Mouse (Mus musculus): ENCODE data around the gene Tgoln1. TPM values are rescaled to one million over a fixed set of nuclear protein-coding genes. Genes with fewer than 3 reads are reported as not detected.

The Tgoln1 gene
- polyA plus RNA-seq, 1 experiment from 2014 or later: 28.8 TPM

DNA sequence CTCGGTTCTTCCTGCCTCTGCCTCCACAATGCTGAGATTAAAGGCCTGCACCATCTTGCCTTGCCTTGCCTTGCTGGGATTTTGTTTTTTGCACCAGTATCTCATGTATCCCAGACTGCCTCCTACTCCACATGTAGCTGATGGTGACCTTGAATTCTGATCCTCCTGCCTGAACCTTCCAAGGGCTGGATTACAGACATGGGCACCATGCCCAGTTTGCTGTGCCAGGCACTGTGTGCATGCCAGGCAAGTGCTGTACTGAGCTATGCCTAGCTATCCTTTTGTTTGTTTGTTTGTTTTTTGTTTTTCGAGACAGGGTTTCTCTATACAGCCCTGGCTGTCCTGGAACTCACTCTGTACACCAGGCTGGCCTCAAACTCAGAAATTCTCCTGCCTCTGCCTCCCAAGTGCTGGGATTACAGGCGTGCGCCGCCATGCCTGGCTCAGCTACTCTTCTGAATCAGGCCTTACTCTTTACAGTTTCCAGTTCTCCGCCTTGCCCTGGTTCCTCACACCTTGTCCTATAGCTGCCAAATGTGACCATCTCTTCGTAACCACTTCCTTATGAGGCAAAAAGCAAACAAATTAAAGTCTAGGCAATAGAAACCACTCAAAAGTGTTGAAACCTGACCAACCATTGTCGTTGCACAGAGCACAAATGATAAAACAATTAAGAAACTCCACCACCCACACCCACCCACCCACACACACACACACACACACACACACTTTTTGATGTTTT, 7.0 kb upstream of the Tgoln1 start:
- 91% methylated on average over 8 of the region's 8 CpGs for WGBS
- Histone ChIP-seq H3K27me3 (no peaks in the 10 kb centered on the region), H3K9ac (no peak overlapping the region), H3K4me3 (no peak overlapping the region), H3K4me2 (no peak overlapping the region), H3K27ac (no peak overlapping the region), H3K4me1 (no peaks in the 10 kb centered on the region), H3K36me3 (ENCODE audit: poor library complexity, severe bottlenecking) (peaks cover 17% of the 10 kb centered on the region; the same call in 1 of the 2 replicates), H3K9me3 (replicated peaks) (no peaks in the 10 kb centered on the region)
- no peak for ATAC-seq

GRCm38 (mm10) chr6:72622917-72623316, 6.1 kb upstream of the Tgoln1 start:
- Histone ChIP-seq H3K27ac (no peak overlapping the region), H3K4me1 (no peaks in the 10 kb centered on the region), H3K9me3 (replicated peaks) (no peaks in the 10 kb centered on the region), H3K4me3 (no peak overlapping the region), H3K27me3 (no peaks in the 10 kb centered on the region), H3K4me2 (no peak overlapping the region), H3K9ac (no peak overlapping the region), H3K36me3 (ENCODE audit: poor library complexity, severe bottlenecking) (peaks cover 14% of the 10 kb centered on the region; the same call in 1 of the 2 replicates)
- no peak for ATAC-seq
- 36% methylated on average over 3 of the region's 3 CpGs for WGBS

DNA sequence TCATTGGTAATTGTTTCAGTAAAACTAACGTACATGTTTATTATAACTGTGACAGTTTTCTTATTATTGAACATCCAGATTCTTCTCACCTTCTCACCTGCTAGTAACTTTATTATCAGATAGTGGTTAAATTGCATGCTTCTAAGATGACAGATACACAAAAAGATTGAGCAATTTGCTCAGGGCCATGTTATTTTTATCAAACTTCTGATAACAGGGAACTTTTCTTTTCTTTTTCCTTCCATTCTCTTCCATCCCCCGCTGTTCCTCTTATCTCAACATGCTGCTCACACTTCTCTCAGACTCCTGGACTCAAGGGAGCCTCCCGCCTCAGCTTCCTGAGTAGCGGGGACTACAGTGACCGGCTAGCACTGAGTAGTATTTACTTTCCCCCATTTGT, 4.1 kb upstream of the Tgoln1 start:
- no peak for ATAC-seq
- no peaks in the 10 kb centered on the region for H3K27me3 ChIP-seq
- WGBS: 84% methylated on average over 5 of the region's 5 CpGs
- H3K4me1 ChIP-seq: peaks cover 9% of the 10 kb centered on the region
- H3K27ac ChIP-seq: no peak overlapping the region
- no peaks in the 10 kb centered on the region for H3K9me3 ChIP-seq (replicated peaks)
- H3K4me2 ChIP-seq: no peak overlapping the region
- no peaks in the 10 kb centered on the region for H3K36me3 ChIP-seq (ENCODE audit: poor library complexity, severe bottlenecking)
- H3K9ac ChIP-seq: no peak overlapping the region
- H3K4me3 ChIP-seq: no peak overlapping the region

- Histone ChIP-seq H3K4me1 (peaks cover 19% of the 10 kb centered on the region), H3K4me3 (no peak overlapping the region), H3K4me2 (no peak overlapping the region), H3K36me3 (ENCODE audit: poor library complexity, severe bottlenecking) (no peaks in the 10 kb centered on the region), H3K27ac (no peak overlapping the region), H3K9ac (no peak overlapping the region), H3K9me3 (replicated peaks) (no peaks in the 10 kb centered on the region), H3K27me3 (no peaks in the 10 kb centered on the region)
- 65% methylated on average over 12 of the region's 12 CpGs for WGBS
- no peak for ATAC-seq
Observed at GRCm38 (mm10) chr6:72619734-72620532, 3.1 kb upstream of the Tgoln1 start.

DNA sequence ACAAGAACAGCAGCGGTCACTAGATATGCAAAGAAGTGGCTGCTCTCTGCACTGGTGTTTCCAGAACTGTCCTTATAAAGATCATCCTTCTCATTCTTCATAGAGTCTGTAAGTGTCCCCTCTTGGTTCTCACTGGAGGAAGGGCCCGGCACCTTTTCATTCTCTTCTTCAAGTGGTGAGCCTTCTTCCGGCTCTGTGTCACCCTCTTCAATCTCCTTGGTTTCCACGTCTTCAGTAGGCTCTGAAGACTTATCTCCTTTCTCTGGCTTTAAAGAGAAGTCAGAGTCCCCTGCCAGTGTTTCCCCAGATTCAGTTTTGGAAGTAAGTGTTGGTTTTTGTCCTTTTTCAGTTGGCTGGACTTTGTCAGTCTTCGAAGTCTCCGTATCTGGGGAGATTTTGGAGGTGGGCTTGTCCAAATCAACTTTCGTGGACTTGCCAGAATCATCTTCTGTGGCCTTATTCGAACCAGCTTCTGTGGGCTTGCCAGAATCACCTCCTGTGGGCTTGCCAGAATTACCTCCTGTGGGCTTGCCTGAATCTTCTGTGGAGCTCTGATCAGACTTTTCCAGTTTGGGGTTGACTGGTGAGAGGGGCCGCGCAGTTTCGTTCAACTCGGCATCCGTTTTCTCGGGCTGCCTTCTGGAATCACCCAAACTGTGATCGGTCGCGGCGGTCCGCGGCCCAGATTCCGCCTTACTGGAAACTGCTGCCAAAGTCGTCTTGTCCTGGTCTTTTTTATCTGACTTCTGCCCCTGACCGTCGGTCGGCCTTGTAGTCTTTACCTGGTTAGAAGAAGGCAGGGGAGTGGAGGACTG, 1.0 kb downstream of the Tgoln1 start:
- Histone ChIP-seq H3K27me3 (no peaks in the 10 kb centered on the region), H3K36me3 (ENCODE audit: poor library complexity, severe bottlenecking) (peaks cover 27% of the 10 kb centered on the region), H3K9me3 (replicated peaks) (no peaks in the 10 kb centered on the region), H3K27ac (no peak overlapping the region), H3K4me1 (peaks cover 37% of the 10 kb centered on the region), H3K9ac (peak overlapping the region; percentile 79), H3K4me2 (peak overlapping the region; percentile 91), H3K4me3 (peak overlapping the region; percentile 65)
- ATAC-seq: no peak; the same call in 1 of the 2 replicates
- whole genome bisulfite sequencing: 28% methylated on average over 25 of the region's 25 CpGs

DNA sequence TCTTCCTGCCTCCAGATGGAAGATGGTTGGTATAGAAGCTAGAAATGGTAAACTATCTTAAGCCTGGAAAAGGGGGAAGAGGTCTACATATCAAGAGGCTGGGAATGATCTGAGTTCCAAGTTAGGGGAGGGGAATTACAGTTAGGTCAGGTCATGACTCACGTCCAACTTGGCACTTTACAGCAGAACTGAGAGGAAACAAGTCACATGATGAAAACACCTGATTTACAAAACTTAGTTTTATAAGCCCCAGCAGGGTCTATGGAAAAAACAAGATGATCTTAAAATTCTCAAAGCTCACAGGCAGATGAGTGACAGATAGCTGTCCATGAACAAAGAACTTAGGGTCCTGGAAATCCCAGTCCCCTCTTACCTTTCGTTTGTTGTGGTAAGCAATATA, 1.6 kb downstream of the Tgoln1 start:
- 77% methylated on average over 2 of the region's 2 CpGs for WGBS
- Histone ChIP-seq H3K4me1 (peaks cover 37% of the 10 kb centered on the region), H3K9ac (peak overlapping the region; percentile 79), H3K27ac (no peak overlapping the region), H3K4me2 (peak overlapping the region; percentile 91), H3K4me3 (peak overlapping the region; percentile 65), H3K36me3 (ENCODE audit: poor library complexity, severe bottlenecking) (peaks cover 33% of the 10 kb centered on the region), H3K27me3 (no peaks in the 10 kb centered on the region), H3K9me3 (replicated peaks) (no peaks in the 10 kb centered on the region)
- no peak for ATAC-seq

- WGBS: 87% methylated on average over 4 of the region's 4 CpGs
- peaks cover 78% of the 10 kb centered on the region for H3K36me3 ChIP-seq (ENCODE audit: poor library complexity, severe bottlenecking)
Observed at GRCm38 (mm10) chr6:72610261-72610660, 6.5 kb downstream of the Tgoln1 start.

GRCm38 (mm10) chr6:72608662-72609184, 8.1 kb downstream of the Tgoln1 start:
- Histone ChIP-seq H3K36me3 (ENCODE audit: poor library complexity, severe bottlenecking) (peaks cover 87% of the 10 kb centered on the region), H3K27ac (no peak overlapping the region), H3K4me3 (no peak overlapping the region), H3K4me2 (no peak overlapping the region), H3K27me3 (no peaks in the 10 kb centered on the region), H3K4me1 (peaks cover 6% of the 10 kb centered on the region), H3K9ac (no peak overlapping the region), H3K9me3 (replicated peaks) (no peaks in the 10 kb centered on the region)
- 89% methylated on average over 4 of the region's 4 CpGs for WGBS
- ATAC-seq: no peak

More at GRCm38 (mm10) chr6:72610261-72610660, 6.5 kb downstream of the Tgoln1 start:
- Histone ChIP-seq H3K4me2 (no peak overlapping the region), H3K4me1 (peaks cover 21% of the 10 kb centered on the region), H3K9ac (no peak overlapping the region), H3K9me3 (replicated peaks) (no peaks in the 10 kb centered on the region), H3K27me3 (no peaks in the 10 kb centered on the region), H3K4me3 (no peak overlapping the region), H3K27ac (no peak overlapping the region)
- no peak for ATAC-seq

- ATAC-seq: no peak
- H3K4me1 ChIP-seq: no peaks in the 10 kb centered on the region
- H3K4me2 ChIP-seq: no peak overlapping the region
- no peaks in the 10 kb centered on the region for H3K9me3 ChIP-seq (replicated peaks)
- no peak overlapping the region for H3K27ac ChIP-seq
- no peak overlapping the region for H3K9ac ChIP-seq
- no peaks in the 10 kb centered on the region for H3K27me3 ChIP-seq
- 92% methylated on average over 5 of the region's 5 CpGs for WGBS
- peaks cover 83% of the 10 kb centered on the region for H3K36me3 ChIP-seq (ENCODE audit: poor library complexity, severe bottlenecking)
- no peak overlapping the region for H3K4me3 ChIP-seq
Observed at GRCm38 (mm10) chr6:72607676-72608075, 9.1 kb downstream of the Tgoln1 start.

- Histone ChIP-seq H3K27me3 (no peaks in the 10 kb centered on the region), H3K36me3 (ENCODE audit: poor library complexity, severe bottlenecking) (peaks cover 80% of the 10 kb centered on the region), H3K27ac (no peak overlapping the region), H3K9ac (no peak overlapping the region), H3K4me1 (no peaks in the 10 kb centered on the region), H3K4me3 (no peak overlapping the region), H3K4me2 (no peak overlapping the region), H3K9me3 (replicated peaks) (no peaks in the 10 kb centered on the region)
- whole genome bisulfite sequencing: 76% methylated on average over 4 of the region's 4 CpGs
- ATAC-seq: no peak
Observed at GRCm38 (mm10) chr6:72607060-72607459, 9.7 kb downstream of the Tgoln1 start.

DNA sequence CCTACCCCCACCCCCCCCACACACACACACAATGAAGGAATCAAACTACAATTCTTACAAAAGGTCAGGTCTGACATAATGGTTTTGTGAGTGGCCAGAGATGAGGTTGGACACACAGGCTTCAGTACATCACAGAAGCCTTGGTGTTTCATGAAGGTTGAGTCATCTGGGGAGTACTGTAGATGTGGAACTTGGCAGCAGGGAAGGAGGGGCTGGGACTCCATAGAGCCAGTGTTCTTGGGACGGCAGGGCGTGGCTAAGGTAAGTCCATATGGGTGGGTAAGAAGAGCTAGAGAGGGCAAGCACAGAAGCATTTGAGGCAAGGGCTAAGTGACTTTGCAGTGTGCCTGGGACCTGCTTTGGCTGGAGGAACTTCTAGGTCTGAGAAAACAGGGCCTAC, 12.7 kb downstream of the Tgoln1 start:
- WGBS: 95% methylated on average over 2 of the region's 2 CpGs

More for the DNA sequence above, 12.7 kb downstream of the Tgoln1 start:
- Histone ChIP-seq H3K9me3 (replicated peaks) (no peaks in the 10 kb centered on the region), H3K4me1 (peaks cover 4% of the 10 kb centered on the region), H3K4me2 (no peak overlapping the region), H3K27ac (no peak overlapping the region), H3K36me3 (ENCODE audit: poor library complexity, severe bottlenecking) (peaks cover 51% of the 10 kb centered on the region), H3K27me3 (no peaks in the 10 kb centered on the region), H3K4me3 (no peak overlapping the region), H3K9ac (no peak overlapping the region)
- no peak for ATAC-seq

All from forebrain, embryonic 13.5 days (tissue).